Mouse (Mus musculus): ENCODE results near the gene Prune1.

- TF ChIP-seq CTCF (IDR thresholded peaks at IDR 0.05; ENCODE audit: borderline replicate concordance, insufficient read depth, low read length): no peak
- TF ChIP-seq POLR2A (IDR thresholded peaks at IDR 0.05; ENCODE audit: low read depth, low read length): no peak
Measured at GRCm38 (mm10) chr3:95283589-95283941, 1.7 kb upstream of the Prune1 start.
